In the genomic region with DNA sequence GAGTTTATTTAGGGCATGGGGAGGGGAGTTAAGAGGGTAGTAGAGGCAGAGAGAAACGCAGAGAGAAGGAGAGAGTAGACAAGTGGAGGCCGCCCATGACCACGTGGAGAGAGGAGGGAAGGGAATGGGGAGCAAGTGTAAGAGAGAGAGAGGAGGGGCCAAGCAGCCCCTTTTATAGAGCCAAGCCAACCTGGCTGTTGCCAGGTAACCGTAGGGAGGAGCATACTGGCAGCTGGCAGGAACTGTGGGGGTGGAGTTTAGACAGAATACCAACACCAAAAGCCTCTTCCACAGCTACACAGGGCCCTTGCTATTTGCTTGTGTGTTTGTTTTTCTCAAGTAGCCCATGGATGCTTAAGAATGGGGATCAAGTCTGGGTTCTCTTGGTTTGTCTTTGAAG, we compare ENCODE assay signal across 10 mouse cellular contexts.
DNase-seq lines count a peak whose midpoint lies in the region; ATAC-seq and TF ChIP-seq lines count a peak whose summit lies in the region.
"Had no signal": no experiment of that assay in that cellular context is flagged by ENCODE, and none has a peak within 500 bp of the region (broad histone marks: within the 10 kb centered on the region; RNA-seq: fewer than 3 reads in every experiment).

No protein-coding gene starts in this region.

- no peak overlapping the region for H3K27ac ChIP-seq in hindbrain, embryonic 14.5 days
- H3K27ac ChIP-seq in kidney, adult 2 months (ENCODE audit: insufficient read depth, low read depth, low read length), result no peak overlapping the region

- peak; percentile 57; the same call in 1 of the 2 replicates for ATAC-seq in hindbrain, embryonic 14.5 days (ENCODE audit: low FRiP score)

- H3K9me3 ChIP-seq in hindbrain, embryonic 14.5 days (ENCODE audit: control insufficient read depth, low read length), result no peaks in the 10 kb centered on the region

- no peak for TF ChIP-seq CTCF in lung, adult 2 months (IDR thresholded peaks at IDR 0.05; ENCODE audit: insufficient read depth, low read length)
- no peak for TF ChIP-seq CTCF in kidney, adult 2 months (conservative IDR thresholded peaks at IDR 0.05; ENCODE audit: insufficient read depth, insufficient read length, low read depth, low read length)

- no peaks in the 10 kb centered on the region for H3K27me3 ChIP-seq in hindbrain, embryonic 14.5 days (ENCODE audit: control insufficient read depth, insufficient read depth, low read length)
- no peaks in the 10 kb centered on the region for H3K27me3 ChIP-seq in kidney, adult 2 months (replicated peaks; ENCODE audit: control insufficient read depth, insufficient read depth, low read length)

- no peak overlapping the region for H3K4me3 ChIP-seq in lung, adult 2 months (replicated peaks; ENCODE audit: extremely low read depth, low read depth, low read length)
- H3K4me3 ChIP-seq in hindbrain, embryonic 14.5 days (replicated peaks; ENCODE audit: low read length), result no peak overlapping the region
- no peak overlapping the region for H3K4me3 ChIP-seq in kidney, adult 2 months (ENCODE audit: insufficient read depth, low read depth, low read length)

- no peak overlapping the region for H3K4me2 ChIP-seq in hindbrain, embryonic 14.5 days (replicated peaks)

- DNase-seq in lung, adult 18-20 months, result peak; percentile 33 to 53
- no peak for DNase-seq in lung, adult 2 months
- DNase-seq in hindbrain, embryonic 14.5 days (ENCODE audit: low spot score), result peak; percentile 29
- peak; percentile 33 for DNase-seq in lung, postnatal 10 days
- DNase-seq in retina, postnatal 1 day, result peak; percentile 78
- DNase-seq in cerebellum, adult 11-12 months, result no peak
- no peak for DNase-seq in thymus, postnatal 25 days
- no peak for DNase-seq in kidney, adult 2 months
- DNase-seq: heart, postnatal 10 days; right cerebral cortex, postnatal 25 days had no signal

- WGBS in lung, adult 2 months, result 38% methylated on average over 4 of the region's 4 CpGs
- 46% methylated on average over 4 of the region's 4 CpGs for WGBS in hindbrain, embryonic 14.5 days
- 57% methylated on average over 4 of the region's 4 CpGs for WGBS in kidney, adult 2 months

- H3K9ac ChIP-seq in hindbrain, embryonic 14.5 days, result no peak overlapping the region

- H3K36me3 ChIP-seq in hindbrain, embryonic 14.5 days (replicated peaks; ENCODE audit: control insufficient read depth, insufficient read depth), result no peaks in the 10 kb centered on the region
- H3K36me3 ChIP-seq in kidney, adult 2 months (ENCODE audit: control insufficient read depth, insufficient read depth, low read length), result no peaks in the 10 kb centered on the region

- no peak for TF ChIP-seq POLR2A in lung, adult 2 months (IDR thresholded peaks at IDR 0.05; ENCODE audit: borderline replicate concordance, extremely low read depth, low read depth, low read length)
- TF ChIP-seq POLR2A in kidney, adult 2 months (IDR thresholded peaks at IDR 0.05; ENCODE audit: low read depth, low read length), result no peak

- no peaks in the 10 kb centered on the region for H3K4me1 ChIP-seq in lung, adult 2 months (ENCODE audit: control insufficient read depth, insufficient read depth, low read length)
- H3K4me1 ChIP-seq in hindbrain, embryonic 14.5 days (replicated peaks; ENCODE audit: control insufficient read depth, insufficient read depth, low read length), result no peaks in the 10 kb centered on the region; the same call in 1 of the 2 replicates
- peaks cover 10% of the 10 kb centered on the region; the same call in 1 of the 2 replicates for H3K4me1 ChIP-seq in kidney, adult 2 months (ENCODE audit: control insufficient read depth, insufficient read depth, low read length)

Comparison
In these comparisons a context has a peak if more than half of its experiments do, and no peak if none do; other contexts are left out.
1. DNase-seq: peak in lung, adult 18-20 months (2 of 2), hindbrain, embryonic 14.5 days (single experiment), lung, postnatal 10 days (single experiment) and retina, postnatal 1 day (single experiment); none in lung, adult 2 months (single experiment), cerebellum, adult 11-12 months (single experiment), thymus, postnatal 25 days (single experiment) and kidney, adult 2 months (single experiment).